In genomic region chr10:17602446-17602845, GRCm38 (mm10) we compare ENCODE assay signal across 15 mouse cellular contexts.
"Had no signal": no experiment of that assay in that cellular context is flagged by ENCODE, and none has a peak within 500 bp of the region (broad histone marks: within the 10 kb centered on the region; RNA-seq: fewer than 3 reads in every experiment).

No protein-coding gene starts in this region.

- H3K27me3 ChIP-seq: liver, embryonic 13.5 days; midbrain, embryonic 13.5 days had no signal

- ATAC-seq: midbrain, embryonic 13.5 days; midbrain, embryonic 16.5 days had no signal

- DNase-seq: kidney, adult 2 months; kidney, postnatal 36 days; layer of hippocampus, postnatal 36 days; liver, embryonic 13.5 days; lung, postnatal 10 days; lung, postnatal 4 days; right cerebral cortex, postnatal 4 days; thymus, adult 2 months; thymus, postnatal 14 days; thymus, postnatal 4 days had no signal

- H3K36me3 ChIP-seq: liver, embryonic 13.5 days; midbrain, embryonic 13.5 days had no signal

- H3K9me3 ChIP-seq: liver, embryonic 13.5 days; midbrain, embryonic 13.5 days had no signal

- H3K27ac ChIP-seq: kidney, postnatal 0 days; left cerebral cortex, adult 2 months; liver, embryonic 13.5 days; midbrain, embryonic 13.5 days; stomach, postnatal 0 days had no signal

- H3K9ac ChIP-seq: liver, embryonic 13.5 days; midbrain, embryonic 13.5 days had no signal

- H3K4me3 ChIP-seq: left cerebral cortex, adult 2 months; liver, embryonic 13.5 days; midbrain, embryonic 13.5 days had no signal

- H3K4me2 ChIP-seq: liver, embryonic 13.5 days; midbrain, embryonic 13.5 days had no signal
